Mouse (Mus musculus) spleen, postnatal 4 days (tissue): ENCODE results near the gene Mgat5.

Experiments
- DNase-seq, 2 experiments: peaks; one replicate each; pipeline ENCODE4 v3.0.0; 2022; ENCODE audit warnings: low spot score in 2 of 2

Mgat5 gene

GRCm38 (mm10) chr1:127218182-127218581 is 13.4 kb downstream of the Mgat5 start:
- DNase-seq: no peak

DNA sequence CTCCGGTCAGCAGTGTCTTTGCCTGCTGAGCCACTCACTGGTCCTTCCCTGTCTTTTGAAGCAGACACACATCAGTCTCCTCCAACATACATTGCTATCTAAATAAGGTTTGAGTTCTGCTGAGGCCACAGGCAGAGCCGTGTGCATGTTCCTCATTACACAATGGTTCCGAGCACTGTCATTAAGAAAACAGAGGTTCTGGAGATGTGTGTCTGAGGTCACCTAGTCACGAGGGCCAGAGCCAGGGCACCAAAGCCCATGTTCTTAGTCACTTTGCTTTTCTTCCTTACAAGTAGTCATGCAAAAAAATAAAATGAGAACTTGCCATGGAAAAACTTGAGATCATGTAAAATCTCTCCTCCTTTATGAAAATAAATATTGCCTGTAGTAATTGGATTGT is 14.3 kb downstream of the Mgat5 start:
- DNase-seq: no peak

GRCm38 (mm10) chr1:127219621-127220020 is 14.8 kb downstream of the Mgat5 start:
- DNase-seq: no peak

DNA sequence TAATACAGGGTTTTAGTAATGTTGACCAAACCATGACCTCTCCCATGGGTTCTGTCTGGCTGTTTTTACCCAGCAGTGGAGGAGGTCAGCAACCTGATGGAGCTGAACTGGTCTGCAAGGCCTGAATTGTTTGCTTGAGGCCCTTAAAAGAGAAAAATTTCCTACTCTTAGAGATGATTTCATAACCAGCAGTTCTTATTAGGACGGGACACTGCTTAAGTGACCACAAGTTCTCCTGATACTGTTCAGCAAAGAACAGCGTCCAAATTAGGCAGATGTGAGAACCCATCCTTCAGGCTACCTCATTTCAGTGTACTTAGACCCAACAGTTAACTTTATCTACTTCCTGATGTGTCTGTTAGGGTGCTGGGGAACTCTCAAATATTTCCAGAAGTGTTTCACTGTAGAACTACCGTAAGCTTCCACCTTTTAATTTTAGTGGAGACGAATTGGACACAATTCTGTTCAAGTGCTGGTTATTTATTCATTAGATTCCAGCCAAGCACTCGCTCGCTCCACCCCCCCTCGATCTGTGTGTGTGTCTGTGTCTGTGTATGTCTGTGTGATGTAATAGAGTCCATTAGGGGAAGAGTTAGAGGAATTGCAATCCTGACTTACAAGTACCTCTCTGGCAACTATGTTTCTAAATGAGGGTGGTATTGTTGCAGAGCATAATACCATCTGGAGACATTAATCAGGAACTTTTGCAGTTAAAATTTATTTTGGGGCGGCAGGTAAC is 17.4 kb downstream of the Mgat5 start:
- DNase-seq: no peak

DNA sequence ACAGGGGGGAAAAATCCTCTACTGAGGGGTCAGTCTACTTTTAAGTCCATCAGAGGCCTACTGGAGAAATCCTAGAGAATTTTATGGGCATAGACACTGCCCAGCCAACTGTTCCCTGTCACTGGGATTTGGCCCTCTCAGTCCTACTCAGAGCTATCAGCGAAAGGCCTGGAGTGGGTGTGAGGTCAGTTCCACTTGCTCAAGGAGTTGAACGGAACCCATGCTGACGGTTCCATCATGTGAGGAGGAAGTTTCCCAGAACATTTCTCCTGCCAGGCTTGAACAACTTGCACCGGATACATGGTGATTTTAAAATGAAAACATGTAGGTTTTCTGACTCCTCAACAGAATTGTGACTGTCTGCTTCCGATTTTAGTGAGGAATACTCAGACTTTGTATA is 20.2 kb downstream of the Mgat5 start:
- no peak for DNase-seq

DNA sequence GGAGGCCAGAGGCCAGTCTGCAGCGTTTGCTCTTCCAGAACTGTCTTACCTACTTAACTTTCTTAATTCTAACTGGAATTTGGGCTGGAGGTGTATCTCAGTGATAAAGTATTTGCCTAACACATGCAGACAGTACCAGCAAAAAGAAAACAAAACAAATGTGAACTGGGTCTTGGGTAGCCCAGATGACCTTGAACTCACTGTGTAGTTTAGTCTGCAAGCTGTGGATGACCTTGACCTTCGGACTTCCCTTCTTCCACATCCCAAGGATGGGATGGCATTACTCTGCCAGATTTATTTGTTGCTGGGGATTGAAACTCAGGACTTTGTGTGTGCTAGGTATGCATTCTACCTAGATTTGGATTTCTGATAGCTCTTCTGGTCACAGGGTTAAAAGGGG is 24.2 kb downstream of the Mgat5 start:
- DNase-seq: no peak

GRCm38 (mm10) chr1:127230468-127230867 is 25.7 kb downstream of the Mgat5 start:
- no peak for DNase-seq

GRCm38 (mm10) chr1:127233191-127233651 is 28.4 kb downstream of the Mgat5 start:
- DNase-seq: no peak

DNA sequence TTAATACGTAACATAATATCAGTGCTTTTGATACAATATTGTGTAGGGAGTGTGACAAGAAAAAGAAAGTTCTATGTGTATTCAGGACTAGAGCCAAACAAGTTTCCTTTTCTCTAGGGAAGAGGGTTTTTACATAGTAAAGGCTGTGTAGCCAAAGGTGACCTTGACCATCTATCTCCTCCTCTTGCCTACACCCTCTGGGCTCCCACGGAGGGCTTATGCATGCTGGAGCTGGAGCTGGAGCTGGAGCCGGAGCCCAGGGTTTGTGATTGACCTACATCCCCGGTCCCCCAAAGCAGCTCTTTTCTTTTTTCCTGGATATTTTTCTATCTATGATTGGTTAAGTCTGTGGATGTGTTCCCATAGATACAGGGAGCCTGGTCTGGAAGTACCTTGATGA is 30.3 kb downstream of the Mgat5 start:
- DNase-seq: no peak

DNA sequence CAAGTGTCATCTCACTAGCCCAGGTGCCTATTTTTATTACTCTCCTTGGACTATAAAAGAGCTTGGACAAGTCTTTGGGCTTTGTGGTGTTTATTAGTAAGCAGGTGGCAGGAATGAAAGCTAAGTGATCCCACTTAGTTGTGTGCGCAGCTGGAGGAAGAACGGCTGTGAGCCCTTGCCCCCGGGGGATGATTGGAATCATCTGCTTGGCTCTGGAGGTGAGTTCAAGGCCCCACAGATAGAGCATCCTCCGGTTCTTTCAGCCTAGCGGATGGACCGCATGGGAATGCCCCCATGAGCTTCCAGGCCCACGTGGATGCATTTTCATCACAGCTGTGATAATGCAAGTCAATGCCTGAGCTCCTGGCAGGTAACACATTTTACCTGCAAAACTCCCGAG is 31.6 kb downstream of the Mgat5 start:
- DNase-seq: no peak

- no peak for DNase-seq
Observed at GRCm38 (mm10) chr1:127238871-127239314, 34.1 kb downstream of the Mgat5 start.

DNA sequence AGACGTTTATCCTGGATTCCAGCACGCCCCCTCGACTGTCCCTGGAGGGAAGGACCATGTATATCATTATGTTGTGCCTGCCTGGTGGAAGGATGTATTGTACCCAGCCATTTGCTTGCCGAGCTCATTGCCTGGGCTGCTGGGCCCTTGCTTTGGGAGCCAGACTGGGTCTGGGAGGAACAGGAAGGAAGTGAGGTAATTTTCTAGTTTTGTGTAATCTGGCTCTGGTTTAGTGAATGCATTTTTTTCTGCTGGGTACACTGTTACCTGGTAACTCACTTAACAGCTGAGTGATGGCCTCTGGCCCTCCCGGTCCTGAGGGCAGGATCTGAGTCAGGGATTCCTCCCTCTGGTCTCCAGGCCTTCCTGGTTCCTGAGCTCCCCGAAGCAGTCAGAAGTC is 35.1 kb downstream of the Mgat5 start:
- no peak for DNase-seq

DNA sequence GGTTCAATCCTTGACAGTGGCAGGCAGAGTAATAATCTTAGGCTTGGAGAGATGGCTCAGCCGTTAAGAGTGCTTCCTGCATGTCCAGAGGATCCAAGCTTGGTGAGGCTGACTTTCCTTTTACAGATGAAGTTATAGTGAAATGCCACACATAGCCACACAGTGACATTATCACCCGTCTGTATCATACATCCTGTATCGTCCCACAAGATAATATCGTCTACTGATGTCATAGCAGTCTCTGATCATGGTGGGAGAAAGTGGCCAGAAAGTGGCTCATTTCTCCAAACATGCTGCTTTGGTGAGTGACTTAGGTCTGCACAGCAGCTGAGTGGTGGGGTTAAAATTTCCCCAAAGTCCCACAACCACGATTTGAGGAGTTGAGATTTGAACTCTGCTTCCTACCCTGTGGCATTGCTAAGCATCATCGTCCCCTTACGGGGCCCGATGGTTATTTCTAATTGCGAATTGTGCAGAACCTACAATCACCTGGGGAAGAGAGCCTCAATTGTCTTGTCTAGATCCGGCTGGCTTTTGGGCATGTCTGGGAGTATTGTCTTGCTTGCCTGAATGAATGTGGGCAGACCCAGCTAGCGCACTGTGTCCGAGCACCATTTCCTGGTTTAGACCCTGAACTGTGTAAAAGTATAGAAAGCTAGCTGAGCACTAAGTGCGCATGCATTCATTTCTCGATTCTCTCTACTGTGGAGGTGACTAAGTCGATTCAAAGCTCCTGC is 37.5 kb downstream of the Mgat5 start:
- DNase-seq: no peak

DNA sequence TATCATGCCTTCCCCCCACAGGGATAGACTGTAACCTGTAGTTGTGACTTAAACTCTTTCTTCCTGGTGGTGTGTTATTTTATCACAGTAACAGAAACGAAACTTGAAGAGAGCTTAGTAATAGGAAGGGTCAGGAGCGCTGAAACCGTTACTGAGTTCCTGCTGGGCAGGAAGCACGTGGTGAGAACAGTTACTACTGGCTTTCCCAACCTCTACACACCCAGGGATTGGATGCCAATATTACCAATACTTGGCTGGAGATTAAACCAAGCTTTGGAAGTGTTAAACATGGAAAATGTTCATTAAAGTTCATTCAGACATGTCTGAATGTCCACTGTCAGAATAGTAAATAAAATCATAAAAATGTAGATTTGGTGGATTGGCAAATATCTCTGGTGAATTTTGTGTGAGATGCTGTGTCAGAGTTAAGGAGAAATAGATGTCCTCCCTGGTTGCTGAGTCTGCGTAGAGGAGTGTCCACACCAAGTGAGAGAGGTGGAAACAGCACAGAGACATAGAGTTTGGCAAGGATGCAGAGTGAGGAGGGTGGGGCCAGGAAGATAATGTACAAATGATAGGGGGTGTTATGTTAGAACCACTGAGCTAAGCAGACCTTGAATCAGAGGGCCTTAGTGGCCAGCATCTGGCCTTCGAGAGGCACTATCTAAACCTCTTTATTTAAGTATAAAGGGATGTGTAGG is 38.2 kb downstream of the Mgat5 start:
- DNase-seq: no peak

DNA sequence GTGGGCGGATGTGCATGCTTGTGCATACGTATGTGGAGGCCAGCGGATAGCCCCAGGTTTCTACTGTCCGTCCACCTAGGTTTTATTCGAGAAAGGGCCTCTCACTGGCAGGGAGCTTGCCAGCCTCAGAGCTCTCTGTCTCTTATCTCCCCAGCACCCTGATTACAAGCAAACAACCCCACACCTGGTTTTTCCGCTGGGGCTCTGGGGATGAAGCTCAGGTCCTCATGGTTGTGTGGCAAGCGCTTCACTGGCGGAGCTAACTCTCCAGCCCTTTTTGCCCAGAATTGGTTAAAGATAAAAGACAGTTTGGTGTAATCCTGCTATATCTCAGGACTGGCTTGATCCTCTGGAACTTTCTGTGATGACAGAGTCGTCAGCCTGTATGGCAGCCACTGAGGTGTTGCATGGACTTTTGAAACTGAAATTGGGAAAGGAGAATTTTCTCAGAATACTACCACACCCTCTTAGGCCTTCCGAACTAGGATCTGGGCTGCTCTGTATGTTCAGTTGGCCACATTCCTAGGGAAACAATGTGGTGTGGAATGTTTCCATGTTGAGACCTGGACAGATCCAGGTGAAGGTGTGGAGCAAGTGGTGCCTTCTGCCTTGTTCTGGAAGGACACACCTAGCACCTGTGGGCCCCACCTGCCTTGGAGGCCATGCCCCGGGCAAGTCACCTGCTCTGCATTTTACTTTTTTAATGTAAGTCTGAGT is 39.4 kb downstream of the Mgat5 start:
- DNase-seq: no peak

- DNase-seq: no peak
Observed at GRCm38 (mm10) chr1:127246158-127246557, 41.3 kb downstream of the Mgat5 start.

DNA sequence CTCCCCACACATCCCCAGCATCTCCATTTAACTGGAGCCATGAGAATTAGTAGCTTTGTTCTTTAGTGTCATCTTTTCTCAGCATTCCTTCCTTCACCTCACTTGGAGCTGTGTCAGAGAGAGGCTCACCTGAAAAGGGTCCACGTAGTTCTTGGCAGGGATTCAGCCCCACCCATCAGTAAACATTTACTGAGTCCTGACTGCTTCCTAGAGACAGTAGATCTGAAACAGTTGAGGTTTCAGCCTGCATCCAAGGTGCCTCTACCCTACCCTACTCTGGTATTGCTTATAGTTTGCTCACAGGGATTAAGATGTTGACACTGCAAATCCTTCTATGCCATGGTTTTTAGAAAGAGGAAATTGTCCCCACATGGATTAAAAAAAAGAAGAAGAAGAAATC is 43.6 kb downstream of the Mgat5 start:
- DNase-seq: no peak

GRCm38 (mm10) chr1:127249621-127250020 is 44.8 kb downstream of the Mgat5 start:
- DNase-seq: no peak

DNA sequence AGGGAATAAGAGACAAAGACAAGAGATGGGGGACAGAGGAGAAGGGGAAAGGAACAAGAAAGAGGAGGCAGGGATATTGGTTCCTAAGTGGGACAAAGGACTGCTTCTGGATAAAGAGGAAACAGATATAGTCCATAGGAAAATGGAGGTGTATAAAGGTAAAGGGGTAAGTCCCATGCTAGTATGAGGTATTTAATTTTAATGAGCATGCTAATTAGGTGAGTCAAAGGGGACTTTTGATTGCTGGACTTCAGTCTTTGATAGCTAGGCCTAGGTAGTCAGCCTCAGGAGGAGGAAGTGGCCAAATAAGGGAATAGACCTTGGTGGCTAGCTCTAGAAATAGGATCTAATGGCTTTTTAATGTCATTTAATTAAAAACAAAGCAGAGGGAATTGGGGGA is 45.5 kb downstream of the Mgat5 start:
- no peak for DNase-seq

GRCm38 (mm10) chr1:127251751-127252150 is 46.9 kb downstream of the Mgat5 start:
- no peak for DNase-seq

GRCm38 (mm10) chr1:127257005-127257404 is 52.2 kb downstream of the Mgat5 start:
- DNase-seq: no peak

DNA sequence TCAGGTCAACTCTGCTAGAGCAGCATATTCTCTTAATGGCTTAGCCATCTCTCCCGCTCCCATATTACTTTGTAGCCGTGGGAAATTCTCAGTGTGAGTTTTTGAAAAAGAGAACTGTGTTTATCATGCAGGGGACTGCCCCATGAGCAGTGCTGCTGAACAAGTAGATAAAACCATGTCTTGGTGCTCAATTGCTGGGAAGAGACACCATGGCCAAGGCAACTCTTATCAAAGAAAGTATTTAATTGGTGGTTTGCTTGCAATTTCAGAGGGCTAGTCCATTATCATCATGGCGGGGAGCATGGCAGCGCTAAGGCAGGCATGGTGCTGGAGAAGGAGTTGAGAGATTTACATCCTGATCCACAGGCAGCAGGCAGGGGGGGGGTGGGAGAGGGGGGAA is 54.9 kb downstream of the Mgat5 start:
- no peak for DNase-seq
